In genomic region chr17:33781124-33781977, GRCm38 (mm10) we compare ENCODE assay signal across 7 mouse cellular contexts. TPM values are rescaled to one million over a fixed set of nuclear protein-coding genes. Genes with fewer than 3 reads are reported as not detected.
A peak's percentile ranks its signal among the peaks of the same experiment; 100 is the strongest.
DNase-seq lines count a peak whose midpoint lies in the region; ATAC-seq and TF ChIP-seq lines count a peak whose summit lies in the region.

TSS of gene Angptl4 (minus strand) at chr17:33781830.

- peak; percentile 86 for DNase-seq in R1 (ENCODE audit: low read depth, low spot score)
- DNase-seq in cerebellum, postnatal 25 days, result peak; percentile 35 to 59
- DNase-seq in gastrocnemius, postnatal 10 days, result peak; percentile 74
- DNase-seq in hindbrain, postnatal 0 days (ENCODE audit: low spot score), result peak; percentile 72
- peak; percentile 49 for DNase-seq in left cerebral cortex, postnatal 14 days (ENCODE audit: low spot score in 2 of 2)
- DNase-seq in right cerebral cortex, postnatal 36 days (ENCODE audit: low spot score in 2 of 2), result peak; percentile 35 to 37

- peak within 1 kb of the TSS; percentile 51 for H3K9ac ChIP-seq in hindbrain, postnatal 0 days (replicated peaks; ENCODE audit: low read length)

- no peaks in the 10 kb centered on the region for H3K9me3 ChIP-seq in hindbrain, postnatal 0 days (ENCODE audit: low read length)

- peak within 1 kb of the TSS; percentile 75 for H3K27ac ChIP-seq in hindbrain, postnatal 0 days

- no peaks in the 10 kb centered on the region for H3K27me3 ChIP-seq in hindbrain, postnatal 0 days (ENCODE audit: insufficient read depth, low read length)

- intact Hi-C loops in left cerebral cortex, postnatal 14 days (cut with DNase I), result no loop called here

- H3K4me3 ChIP-seq in hindbrain, postnatal 0 days (ENCODE audit: low read length), result peak within 1 kb of the TSS; percentile 46

- peak; percentile 76 for ATAC-seq in hindbrain, postnatal 0 days
- ATAC-seq in megakaryocyte progenitor cell, adult 5-6 weeks (replicated peaks; ENCODE audit: poor library complexity), result peak; percentile 89

- H3K36me3 ChIP-seq in hindbrain, postnatal 0 days (ENCODE audit: insufficient read depth, low read length), result no peaks in the 10 kb centered on the region

- TF ChIP-seq CTCF in hindbrain, postnatal 0 days (IDR thresholded peaks at IDR 0.05; ENCODE audit: low read depth), result no peak

- H3K4me2 ChIP-seq in hindbrain, postnatal 0 days (ENCODE audit: low read depth, low read length), result peak within 1 kb of the TSS; percentile 86

- WGBS in hindbrain, postnatal 0 days, result 1% methylated on average over 50 of the region's 50 CpGs

- H3K4me1 ChIP-seq in hindbrain, postnatal 0 days (ENCODE audit: insufficient read depth, low read length), result peaks cover 29% of the 10 kb centered on the region

RNA-seq across cellular contexts. Expression of gene Angptl4, which starts in this region (rescaled TPM):
- total RNA-seq in gastrocnemius, postnatal 10 days (2021), result 10 to 100 TPM; 22.7 to 36.0 TPM
- total RNA-seq in hindbrain, postnatal 0 days (2014; rRNA removed), result 24.0 and 24.7 TPM in 2 replicates
- 31.9 and 37.5 TPM in 2 replicates for polyA plus RNA-seq in hindbrain, postnatal 0 days (2015; fragmentation: Nextera tagmentation; extraction: Ambion mirVana)
- 1 to 10 TPM; 5.5 to 6.6 TPM for total RNA-seq in left cerebral cortex, postnatal 14 days (2021)
- 7.3 and 9.2 TPM in 2 replicates for total RNA-seq in megakaryocyte progenitor cell, adult 5-6 weeks (2015)
- total RNA-seq in megakaryocyte progenitor cell, adult 5-6 weeks (2017), result 8.4 and 9.7 TPM in 2 replicates

Comparison
In these comparisons a context has a peak if more than half of its experiments do, and no peak if none do; other contexts are left out.
1. Peak in every context shown above with its lines: DNase-seq, ATAC-seq, H3K4me3 ChIP-seq and H3K27ac ChIP-seq.
2. DNase-seq: peak in every context shown above with its lines; median percentile 86 in R1; 74 in gastrocnemius, postnatal 10 days; 72 in hindbrain, postnatal 0 days; 49 in left cerebral cortex, postnatal 14 days; 47 in cerebellum, postnatal 25 days; 36 in right cerebral cortex, postnatal 36 days.